Mouse (Mus musculus) liver, adult 2 months (tissue): Measurements from ENCODE around the gene Rbm20.

ENCODE experiments used
- CTCF ChIP-seq: fragments of 200-500 bp; IDR thresholded peaks from 2 replicates; pipeline ENCODE4 v1.5.1; 2011; ENCODE audit warnings: low read depth, low read length, control low read depth
- POLR2A ChIP-seq: fragments of 200-500 bp; IDR thresholded peaks from 2 replicates; pipeline ENCODE4 v1.6.1; 2011; ENCODE audit warnings: low read length, control low read depth; ENCODE audit not compliant: insufficient read depth; ENCODE audit errors: extremely low read depth

DNA sequence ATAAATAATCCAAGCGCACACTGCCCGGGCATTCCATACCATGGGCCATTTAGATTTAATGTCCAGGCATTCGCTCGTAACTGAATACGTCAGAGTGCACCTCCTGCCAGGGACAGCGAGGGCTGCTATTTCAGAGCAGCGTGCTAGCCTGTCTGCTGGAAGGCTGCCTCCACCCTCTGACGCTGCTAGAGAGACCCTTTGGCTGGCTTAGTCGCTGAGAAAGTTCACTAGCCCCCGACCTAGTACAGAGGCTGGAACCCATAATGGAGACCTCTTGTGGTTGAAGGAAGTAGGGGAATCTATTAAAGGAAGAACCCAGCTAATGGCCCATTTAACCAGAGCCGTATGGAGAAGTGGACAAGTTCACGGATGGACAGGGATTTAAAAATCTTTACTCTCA, 49.2 kb downstream of the Rbm20 start:
- TF ChIP-seq POLR2A (no peak), CTCF (no peak)
